Mouse (Mus musculus) E14TG2a.4 (cell line): ENCODE results near the gene Dnah6.

ENCODE experiments used
- CTCF ChIP-seq: conservative IDR thresholded peaks from 2 replicates; pipeline ENCODE4 v1.5.1; 2014; ENCODE audit warnings: low read length
- NANOG ChIP-seq: IDR thresholded peaks from 2 replicates; pipeline ENCODE4 v1.6.1; 2014; ENCODE audit warnings: borderline replicate concordance, low read length, mixed read lengths

DNA sequence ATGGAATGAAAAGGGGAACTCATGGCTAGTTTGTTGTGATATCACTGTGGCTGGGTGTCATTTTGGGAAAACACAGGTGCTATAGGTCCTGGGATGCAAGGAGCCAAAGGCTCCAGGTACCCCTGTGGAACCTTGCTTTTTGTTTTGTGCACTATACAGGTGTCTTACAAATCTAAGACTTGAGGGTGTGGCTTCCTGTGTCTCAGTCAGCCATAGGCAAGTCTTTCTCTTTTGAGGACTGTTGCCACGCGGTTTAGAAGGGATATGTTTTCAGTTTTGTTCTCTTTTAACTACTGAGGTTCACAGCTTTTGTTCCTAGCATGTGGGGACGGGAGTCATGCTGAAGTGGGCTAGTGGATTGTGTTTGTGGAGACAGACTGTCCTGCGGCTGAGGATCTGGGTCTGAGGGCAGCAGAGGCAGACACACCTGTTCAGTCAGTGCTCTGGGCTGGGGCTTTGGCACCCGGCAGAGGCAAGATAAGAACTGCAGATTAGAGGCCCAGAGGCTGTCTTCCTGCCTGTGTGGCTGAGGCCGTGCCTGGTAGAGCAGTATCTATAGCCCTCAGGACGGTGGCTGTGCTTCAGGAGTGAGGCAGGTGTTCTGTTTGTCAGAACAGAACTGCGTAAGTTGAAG is 228.3 kb downstream of the Dnah6 start:
- TF ChIP-seq CTCF (no peak), NANOG (no peak)
